Mouse (Mus musculus): ENCODE data around the gene Pakap. TPM values are rescaled to one million over a fixed set of nuclear protein-coding genes. Genes with fewer than 3 reads are reported as not detected.

Pakap gene
- polyA plus RNA-seq, 1 experiment: 7.1 TPM

GRCm38 (mm10) chr4:57586933-57587658 is 19.1 kb downstream of the Pakap start:
- no peaks in the 10 kb centered on the region for H3K36me3 ChIP-seq (ENCODE audit: control insufficient read depth, insufficient read depth)
- H3ac ChIP-seq (ENCODE audit: control insufficient read depth, insufficient read length, low read depth): no peak overlapping the region
- H3K79me3 ChIP-seq (ENCODE audit: low read depth): peaks cover 25% of the 10 kb centered on the region
- peaks cover 93% of the 10 kb centered on the region for H3K79me2 ChIP-seq (ENCODE audit: control insufficient read depth, insufficient read depth)
- no peak for TF ChIP-seq MAX (IDR thresholded peaks at IDR 0.05)
- no peak for TF ChIP-seq CTCF (IDR thresholded peaks at IDR 0.05; ENCODE audit: control insufficient read depth, insufficient read depth, insufficient read length)
- H3K4me3 ChIP-seq (ENCODE audit: insufficient read depth, poor library complexity, severe bottlenecking): no peak overlapping the region
- H3K27me3 ChIP-seq (ENCODE audit: control insufficient read depth, insufficient read depth, insufficient read length): no peaks in the 10 kb centered on the region

GRCm38 (mm10) chr4:57588356-57588755 is 20.4 kb downstream of the Pakap start:
- Histone ChIP-seq H3K27me3 (ENCODE audit: control insufficient read depth, insufficient read depth, insufficient read length) (no peaks in the 10 kb centered on the region), H3K79me3 (ENCODE audit: low read depth) (peaks cover 24% of the 10 kb centered on the region), H3K36me3 (ENCODE audit: control insufficient read depth, insufficient read depth) (no peaks in the 10 kb centered on the region), H3ac (ENCODE audit: control insufficient read depth, insufficient read length, low read depth) (no peak overlapping the region), H3K4me3 (ENCODE audit: insufficient read depth, poor library complexity, severe bottlenecking) (no peak overlapping the region), H3K79me2 (ENCODE audit: control insufficient read depth, insufficient read depth) (peaks cover 88% of the 10 kb centered on the region)
- no peak for TF ChIP-seq CTCF (IDR thresholded peaks at IDR 0.05; ENCODE audit: control insufficient read depth, insufficient read depth, insufficient read length)
- TF ChIP-seq CEBPB (IDR thresholded peaks at IDR 0.05; ENCODE audit: low read depth): no peak
- no peak for TF ChIP-seq MAX (IDR thresholded peaks at IDR 0.05)
- TF ChIP-seq USF1 (IDR thresholded peaks at IDR 0.05; ENCODE audit: low read depth): no peak
- TF ChIP-seq FOSL1 (IDR thresholded peaks at IDR 0.05; ENCODE audit: insufficient read depth, low read length, poor library complexity, severe bottlenecking): no peak
- no peak for TF ChIP-seq MYOG (IDR thresholded peaks at IDR 0.05; ENCODE audit: control insufficient read depth, extremely low read depth, insufficient read length)
- TF ChIP-seq MYOD1 (IDR thresholded peaks at IDR 0.05; ENCODE audit: control insufficient read depth, insufficient read length, low read depth): no peak

- Histone ChIP-seq H3K79me2 (ENCODE audit: control insufficient read depth, insufficient read depth) (peaks cover 80% of the 10 kb centered on the region), H3K36me3 (ENCODE audit: control insufficient read depth, insufficient read depth) (no peaks in the 10 kb centered on the region), H3K4me3 (ENCODE audit: insufficient read depth, poor library complexity, severe bottlenecking) (no peak overlapping the region), H3K79me3 (ENCODE audit: low read depth) (peaks cover 18% of the 10 kb centered on the region), H3ac (ENCODE audit: control insufficient read depth, insufficient read length, low read depth) (no peak overlapping the region), H3K27me3 (ENCODE audit: control insufficient read depth, insufficient read depth, insufficient read length) (no peaks in the 10 kb centered on the region)
- TF ChIP-seq CEBPB (IDR thresholded peaks at IDR 0.05; ENCODE audit: low read depth) (no peak), USF1 (IDR thresholded peaks at IDR 0.05; ENCODE audit: low read depth) (no peak), MYOD1 (IDR thresholded peaks at IDR 0.05; ENCODE audit: control insufficient read depth, insufficient read length, low read depth) (no peak), CTCF (IDR thresholded peaks at IDR 0.05; ENCODE audit: control insufficient read depth, insufficient read depth, insufficient read length) (no peak), MYOG (IDR thresholded peaks at IDR 0.05; ENCODE audit: control insufficient read depth, extremely low read depth, insufficient read length) (no peak), MAX (IDR thresholded peaks at IDR 0.05) (no peak), FOSL1 (IDR thresholded peaks at IDR 0.05; ENCODE audit: insufficient read depth, low read length, poor library complexity, severe bottlenecking) (no peak)
Observed at GRCm38 (mm10) chr4:57592751-57593150, 24.8 kb downstream of the Pakap start.

- Histone ChIP-seq H3K79me2 (ENCODE audit: control insufficient read depth, insufficient read depth) (peaks cover 83% of the 10 kb centered on the region), H3K79me3 (ENCODE audit: low read depth) (peaks cover 17% of the 10 kb centered on the region), H3ac (ENCODE audit: control insufficient read depth, insufficient read length, low read depth) (no peak overlapping the region), H3K27me3 (ENCODE audit: control insufficient read depth, insufficient read depth, insufficient read length) (no peaks in the 10 kb centered on the region), H3K4me3 (ENCODE audit: insufficient read depth, poor library complexity, severe bottlenecking) (no peak overlapping the region), H3K36me3 (ENCODE audit: control insufficient read depth, insufficient read depth) (peaks cover 3% of the 10 kb centered on the region)
- TF ChIP-seq USF1 (IDR thresholded peaks at IDR 0.05; ENCODE audit: low read depth) (no peak), FOSL1 (IDR thresholded peaks at IDR 0.05; ENCODE audit: insufficient read depth, low read length, poor library complexity, severe bottlenecking) (no peak), CTCF (IDR thresholded peaks at IDR 0.05; ENCODE audit: control insufficient read depth, insufficient read depth, insufficient read length) (no peak), CEBPB (IDR thresholded peaks at IDR 0.05; ENCODE audit: low read depth) (no peak), MYOG (IDR thresholded peaks at IDR 0.05; ENCODE audit: control insufficient read depth, extremely low read depth, insufficient read length) (no peak), MAX (IDR thresholded peaks at IDR 0.05) (no peak), MYOD1 (IDR thresholded peaks at IDR 0.05; ENCODE audit: control insufficient read depth, insufficient read length, low read depth) (no peak)
Observed at GRCm38 (mm10) chr4:57599946-57600345, 32.0 kb downstream of the Pakap start.

- H3K27me3 ChIP-seq (ENCODE audit: control insufficient read depth, insufficient read depth, insufficient read length): no peaks in the 10 kb centered on the region
- peaks cover 3% of the 10 kb centered on the region for H3K36me3 ChIP-seq (ENCODE audit: control insufficient read depth, insufficient read depth)
- no peak for TF ChIP-seq USF1 (IDR thresholded peaks at IDR 0.05; ENCODE audit: low read depth)
- no peak for TF ChIP-seq MYOG (IDR thresholded peaks at IDR 0.05; ENCODE audit: control insufficient read depth, extremely low read depth, insufficient read length)
- TF ChIP-seq MYOD1 (IDR thresholded peaks at IDR 0.05; ENCODE audit: control insufficient read depth, insufficient read length, low read depth): no peak
- no peak for TF ChIP-seq CEBPB (IDR thresholded peaks at IDR 0.05; ENCODE audit: low read depth)
- TF ChIP-seq MAX (IDR thresholded peaks at IDR 0.05): no peak
- no peak for TF ChIP-seq FOSL1 (IDR thresholded peaks at IDR 0.05; ENCODE audit: insufficient read depth, low read length, poor library complexity, severe bottlenecking)
- no peak for TF ChIP-seq CTCF (IDR thresholded peaks at IDR 0.05; ENCODE audit: control insufficient read depth, insufficient read depth, insufficient read length)
- H3ac ChIP-seq (ENCODE audit: control insufficient read depth, insufficient read length, low read depth): no peak overlapping the region
- H3K79me3 ChIP-seq (ENCODE audit: low read depth): peaks cover 14% of the 10 kb centered on the region
- no peak overlapping the region for H3K4me3 ChIP-seq (ENCODE audit: insufficient read depth, poor library complexity, severe bottlenecking)
- peaks cover 75% of the 10 kb centered on the region for H3K79me2 ChIP-seq (ENCODE audit: control insufficient read depth, insufficient read depth)
Observed at GRCm38 (mm10) chr4:57600685-57601457, 32.9 kb downstream of the Pakap start.
